Mouse (Mus musculus) embryonic facial prominence, embryonic 12.5 days (tissue): ENCODE results near the gene Rgl2. TPM values are rescaled to one million over a fixed set of nuclear protein-coding genes. Genes with fewer than 3 reads are reported as not detected.
"Not testable (repeated sequence)": the region's sequence is repeated elsewhere in the genome, so short reads cannot be mapped to it uniquely, and the experiment has no call there.

ENCODE experiments used
- ATAC-seq: fragments of 200-750 bp; cut with Nextera tagmentation; 2 replicates; pipeline ENCODE4 v1.8.0; 2017; ENCODE audit not compliant: insufficient number of reproducible peaks, insufficient read depth, low FRiP score, low TSS enrichment
- H3K27ac ChIP-seq: fragments of 300-500 bp; sonication (generic); 2 replicates; pipeline ENCODE4 v1.5.1; 2016; ENCODE audit warnings: mild to moderate bottlenecking
- H3K27me3 ChIP-seq: fragments of 300-500 bp; sonication (generic); 2 replicates; pipeline ENCODE4 v1.6.1; 2016; ENCODE audit warnings: mild to moderate bottlenecking, moderate library complexity
- H3K36me3 ChIP-seq: fragments of 300-500 bp; sonication (generic); 2 replicates; pipeline ENCODE4 v1.6.1; 2016; ENCODE audit warnings: mild to moderate bottlenecking
- H3K4me1 ChIP-seq: fragments of 300-500 bp; sonication (generic); 2 replicates; pipeline ENCODE4 v1.6.1; 2016
- H3K4me2 ChIP-seq: fragments of 300-500 bp; sonication (generic); replicated peaks from 2 replicates; pipeline ENCODE4 v1.6.1; 2016; ENCODE audit warnings: mild to moderate bottlenecking, moderate library complexity
- H3K4me3 ChIP-seq: fragments of 300-500 bp; sonication (generic); 2 replicates; pipeline ENCODE4 v1.5.1; 2016; ENCODE audit warnings: mild to moderate bottlenecking
- H3K9ac ChIP-seq: fragments of 300-500 bp; sonication (generic); 2 replicates; pipeline ENCODE4 v1.6.1; 2016; ENCODE audit warnings: mild to moderate bottlenecking, moderate library complexity
- H3K9me3 ChIP-seq: fragments of 300-500 bp; sonication (generic); 2 replicates; pipeline ENCODE4 v1.6.1; 2016; ENCODE audit warnings: mild to moderate bottlenecking, moderate library complexity
- WGBS: fragments of 180-500 bp; shearing (Covaris S2); methylation state at CpG from one replicate; pipeline ENCODE4 v1.1.7; 2016; 5-methylcytosine and 5-hydroxymethylcytosine counted together
- polyA plus RNA-seq: library from polyadenylated mRNA; unstranded; fragments of >200 nt; fragmentation: Nextera tagmentation; extraction: Ambion mirVana; gene quantifications from 2 replicates; pipeline ENCODE4 v1.2.1, GENCODE M21; 2016

The Rgl2 gene
- polyA plus RNA-seq, 1 experiment from 2014 or later = 60.9 TPM

DNA sequence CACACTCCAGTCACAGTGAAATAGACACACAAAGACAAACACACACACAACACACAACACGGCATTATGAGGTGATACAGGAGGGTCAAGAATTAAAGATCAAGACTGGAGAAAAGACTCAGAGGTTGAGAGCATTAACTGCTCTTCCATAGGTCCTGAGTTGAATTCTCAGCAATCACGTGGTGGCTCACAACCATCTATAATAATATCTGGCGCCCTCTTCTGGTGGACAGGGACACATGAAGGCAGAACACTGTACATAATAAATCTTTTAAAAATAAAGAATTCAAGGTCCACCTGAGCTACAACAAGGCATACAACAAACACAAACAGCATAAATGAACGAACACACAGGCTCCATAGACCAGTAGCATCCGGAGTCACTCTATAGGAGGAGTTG lies 39.6 kb downstream of the Rgl2 start:
- no peak overlapping the region for H3K4me2 ChIP-seq
- peaks cover 26% of the 10 kb centered on the region for H3K36me3 ChIP-seq
- H3K4me1 ChIP-seq = no peaks in the 10 kb centered on the region
- no peak overlapping the region for H3K9ac ChIP-seq
- no peak for ATAC-seq
- H3K27ac ChIP-seq = no peak overlapping the region
- 28% methylated on average over 5 of the region's 5 CpGs for WGBS
- H3K9me3 ChIP-seq = 0 out of 2 replicates have a peak, but pooled peaks cover 2% of the 10 kb centered on the region
- no peak overlapping the region for H3K4me3 ChIP-seq
- H3K27me3 ChIP-seq = no peaks in the 10 kb centered on the region

DNA sequence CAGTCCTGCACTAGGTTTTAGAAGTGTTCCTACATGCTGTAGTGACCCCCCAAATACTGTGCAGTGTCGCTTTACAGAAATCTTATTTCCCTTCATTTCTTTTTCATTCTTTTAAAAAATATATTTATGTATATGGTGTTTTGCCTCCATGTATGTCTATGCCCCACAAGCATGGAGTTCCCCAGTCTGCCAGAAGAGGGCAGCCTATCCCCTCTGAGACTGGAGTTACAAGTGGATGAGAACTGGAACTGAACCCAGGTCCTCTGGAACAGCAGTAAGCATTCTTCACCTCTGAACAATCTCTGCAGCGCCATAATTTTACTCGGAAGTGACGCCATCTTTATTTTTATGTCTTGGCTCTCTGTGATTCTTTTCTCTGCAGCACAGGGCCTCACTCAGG lies 40.1 kb downstream of the Rgl2 start:
- 0 out of 2 replicates have a peak, but pooled peaks cover 2% of the 10 kb centered on the region for H3K9me3 ChIP-seq
- WGBS = 75% methylated on average over 4 of the region's 4 CpGs
- no peaks in the 10 kb centered on the region for H3K27me3 ChIP-seq
- no peak overlapping the region for H3K4me3 ChIP-seq
- no peaks in the 10 kb centered on the region for H3K4me1 ChIP-seq
- H3K36me3 ChIP-seq = peaks cover 23% of the 10 kb centered on the region
- no peak overlapping the region for H3K27ac ChIP-seq
- no peak overlapping the region for H3K4me2 ChIP-seq
- ATAC-seq = no peak
- H3K9ac ChIP-seq = no peak overlapping the region

DNA sequence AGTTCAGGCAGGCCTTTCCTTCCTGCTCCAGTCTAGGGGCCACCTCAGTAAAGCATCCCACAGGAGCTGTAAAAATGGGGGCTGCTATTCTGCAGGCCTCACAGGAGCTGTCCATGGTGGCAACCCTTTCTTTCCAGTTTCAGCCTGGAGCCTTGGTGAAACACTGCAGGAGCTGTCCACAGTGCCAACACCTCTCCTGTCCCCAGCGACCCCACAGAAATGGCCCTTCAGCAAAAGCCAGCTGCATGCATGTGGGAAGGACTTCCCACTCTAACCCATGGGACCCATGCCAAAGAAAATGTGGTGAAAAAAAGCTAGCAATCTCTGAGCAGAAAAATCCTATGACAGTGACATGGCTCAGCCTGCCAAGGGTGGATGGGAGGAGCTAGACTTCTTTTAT lies 43.3 kb downstream of the Rgl2 start:
- Histone ChIP-seq H3K9ac (no peak overlapping the region), H3K36me3 (no peaks in the 10 kb centered on the region), H3K9me3 (0 out of 2 replicates have a peak, but pooled peaks cover 2% of the 10 kb centered on the region), H3K4me2 (no peak overlapping the region), H3K27me3 (peaks cover 19% of the 10 kb centered on the region), H3K27ac (no peak overlapping the region), H3K4me3 (no peak overlapping the region), H3K4me1 (no peaks in the 10 kb centered on the region)
- ATAC-seq = no peak
- WGBS = 16% methylated on average over 1 of the region's 1 CpGs

DNA sequence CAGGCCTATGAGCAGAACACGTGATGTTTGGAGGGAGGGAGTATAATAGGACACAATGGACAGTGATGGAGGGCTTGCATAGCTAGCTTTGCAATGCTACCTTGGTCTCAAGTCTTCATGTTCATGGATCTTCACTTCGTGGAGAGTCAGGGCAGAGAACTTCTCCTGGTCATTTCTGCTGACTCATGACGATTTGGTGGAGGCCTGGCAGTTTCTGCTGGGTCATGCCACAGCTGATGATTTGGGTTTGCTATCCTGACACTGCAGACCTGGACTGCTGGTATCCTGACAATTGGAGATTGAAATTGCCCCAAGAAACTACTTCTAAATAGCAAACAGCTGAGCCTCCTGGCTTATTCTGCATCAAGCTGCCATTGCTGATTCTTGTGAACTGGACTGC lies 44.2 kb downstream of the Rgl2 start:
- Histone ChIP-seq H3K4me3 (no peak overlapping the region), H3K9ac (no peak overlapping the region), H3K4me1 (0 out of 2 replicates have a peak, but pooled peaks cover 4% of the 10 kb centered on the region), H3K4me2 (no peak overlapping the region), H3K27ac (no peak overlapping the region), H3K27me3 (peaks cover 28% of the 10 kb centered on the region), H3K36me3 (no peaks in the 10 kb centered on the region), H3K9me3 (0 out of 2 replicates have a peak, but pooled peaks cover 2% of the 10 kb centered on the region)
- no peak for ATAC-seq
- 61% methylated on average over 3 of the region's 3 CpGs for WGBS

DNA sequence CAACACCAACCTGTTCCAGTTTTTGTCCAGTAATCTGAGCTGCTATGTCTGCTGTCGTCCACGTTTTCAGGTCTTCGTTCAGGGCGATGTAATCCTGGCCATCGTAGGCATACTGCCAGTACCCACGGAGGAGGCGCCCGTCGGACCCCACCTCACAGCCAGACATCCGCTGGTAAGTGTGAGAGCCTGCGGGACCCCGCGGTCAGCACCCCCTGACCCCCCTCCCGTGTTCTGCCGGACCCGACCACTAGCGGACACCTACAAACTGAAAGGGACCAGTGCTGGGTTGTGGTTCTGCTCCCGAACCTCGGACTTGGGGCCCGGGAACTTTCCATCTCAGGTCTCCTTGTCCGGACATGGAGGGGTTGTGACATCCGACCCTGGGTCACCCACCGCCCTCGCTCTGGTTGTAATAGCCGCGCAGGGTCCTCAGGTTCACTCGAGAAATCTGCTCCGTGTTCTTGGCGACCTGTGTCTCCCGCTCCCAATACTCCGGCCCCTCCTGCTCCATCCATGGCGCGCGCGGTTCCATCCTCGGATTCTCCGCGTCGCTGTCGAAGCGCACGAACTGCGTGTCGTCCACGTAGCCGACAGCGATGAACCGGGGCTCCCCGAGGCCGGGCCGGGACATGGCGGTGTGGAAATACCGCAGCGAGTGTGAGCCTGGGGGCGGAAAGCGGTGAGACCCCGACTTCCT lies 48.7 kb downstream of the Rgl2 start:
- peaks cover 10% of the 10 kb centered on the region for H3K4me1 ChIP-seq
- H3K9ac ChIP-seq = peak overlapping the region; percentile 36
- peak overlapping the region; percentile 53 for H3K4me2 ChIP-seq
- peaks cover 49% of the 10 kb centered on the region for H3K27me3 ChIP-seq
- WGBS = 2% methylated on average over 57 of the region's 57 CpGs
- H3K9me3 ChIP-seq = no peaks in the 10 kb centered on the region
- no peak overlapping the region for H3K27ac ChIP-seq
- peak overlapping the region; percentile 34 for H3K4me3 ChIP-seq
- no peaks in the 10 kb centered on the region for H3K36me3 ChIP-seq
- no peak for ATAC-seq

DNA sequence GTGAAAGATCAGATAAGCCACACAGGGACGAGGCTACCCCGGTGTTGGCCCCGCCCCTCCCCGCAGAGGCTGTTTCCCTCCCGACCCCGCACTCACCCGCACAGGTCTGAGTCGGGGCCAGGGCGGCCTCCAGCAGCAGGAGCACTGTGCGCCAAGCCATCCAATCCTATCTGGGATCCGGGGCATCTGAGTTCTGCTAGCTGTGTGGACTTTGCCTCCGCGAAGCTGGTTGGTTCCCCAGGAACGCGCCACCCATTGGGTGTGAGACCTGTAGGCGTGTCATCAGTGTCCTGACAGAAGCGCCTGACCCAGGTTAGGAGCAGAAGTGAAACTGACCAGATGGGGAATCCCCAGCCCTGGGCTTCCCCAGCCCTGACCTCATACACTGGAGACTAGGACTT lies 49.3 kb downstream of the Rgl2 start:
- peak; percentile 36; the same call in 1 of the 2 replicates for ATAC-seq
- 0% methylated on average over 17 of the region's 17 CpGs for WGBS
- no peaks in the 10 kb centered on the region for H3K9me3 ChIP-seq
- H3K27me3 ChIP-seq = peaks cover 49% of the 10 kb centered on the region
- H3K4me1 ChIP-seq = peaks cover 10% of the 10 kb centered on the region
- H3K9ac ChIP-seq = peak overlapping the region; percentile 36; the same call in 1 of the 2 replicates
- H3K36me3 ChIP-seq = no peaks in the 10 kb centered on the region
- H3K4me3 ChIP-seq = peak overlapping the region; percentile 34
- peak overlapping the region; percentile 53 for H3K4me2 ChIP-seq
- H3K27ac ChIP-seq = no peak overlapping the region

DNA sequence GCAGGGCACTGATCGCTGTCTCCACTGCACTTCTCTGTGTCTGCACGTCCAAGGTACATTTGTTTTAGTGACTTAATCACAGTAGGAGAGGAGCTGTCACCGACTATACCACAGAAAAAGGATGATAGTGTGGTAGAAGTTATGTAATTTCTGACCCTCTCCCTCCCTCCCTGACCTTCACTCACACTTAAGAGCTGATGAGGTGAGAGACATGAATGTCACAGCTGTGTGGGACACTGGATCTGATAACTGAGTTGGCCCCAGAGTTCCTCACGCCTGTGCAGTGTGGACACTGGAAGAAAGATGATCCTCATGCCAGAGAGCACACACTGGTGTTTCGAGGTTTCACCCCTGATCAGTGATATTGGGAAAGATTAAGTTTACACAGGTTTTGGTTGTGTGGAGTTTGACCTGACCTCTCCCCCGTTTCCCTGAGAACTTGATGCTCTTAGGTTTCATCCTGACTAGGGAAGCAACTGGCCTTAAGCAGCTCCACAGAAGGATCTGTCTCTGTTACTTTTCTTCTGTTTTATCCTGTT lies 50.2 kb downstream of the Rgl2 start:
- 69% methylated on average over 6 of the region's 6 CpGs for WGBS

DNA sequence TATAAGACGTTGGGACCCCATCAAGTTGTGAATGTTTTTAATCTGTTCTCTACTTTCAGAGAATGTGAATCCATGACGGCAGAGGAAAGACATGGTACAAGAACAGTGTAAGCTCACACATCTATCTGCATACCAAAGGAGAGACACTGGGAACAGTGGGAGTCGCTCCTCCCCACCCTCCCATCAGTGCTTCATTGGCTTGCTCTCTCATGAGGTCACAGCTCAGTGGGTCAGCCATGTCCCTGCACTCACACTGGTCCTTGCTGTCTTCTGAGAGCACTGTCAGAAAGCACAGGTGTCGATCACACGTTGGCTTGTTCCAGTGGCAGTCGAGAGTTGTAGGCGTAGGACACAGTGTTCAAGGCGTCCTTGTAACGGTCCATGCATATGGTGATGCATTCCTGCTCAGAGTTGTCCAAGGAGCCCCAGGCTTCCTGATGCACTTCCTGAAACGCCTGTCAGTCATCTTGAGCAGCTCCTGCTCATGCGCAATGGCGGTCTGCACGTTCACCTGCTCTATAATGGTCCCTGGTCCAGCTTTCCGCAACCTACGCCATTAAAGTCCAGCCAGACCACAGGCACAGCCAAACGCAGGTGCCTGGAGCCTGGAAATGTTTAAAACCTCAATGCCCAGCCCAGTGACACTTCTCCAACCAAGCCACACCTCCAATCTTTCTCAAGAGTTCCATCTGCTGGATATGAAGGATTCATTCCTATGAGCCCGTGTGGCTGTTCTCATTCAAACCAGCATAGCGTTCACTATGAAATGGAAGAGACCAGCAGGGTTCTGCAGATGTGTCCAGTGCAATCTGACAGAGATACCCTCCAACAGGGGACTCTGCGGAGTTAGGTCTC lies 51.1 kb downstream of the Rgl2 start:
- Histone ChIP-seq H3K27me3 (peaks cover 49% of the 10 kb centered on the region), H3K4me1 (peaks cover 10% of the 10 kb centered on the region), H3K9ac (no peak overlapping the region), H3K27ac (no peak overlapping the region), H3K9me3 (no peaks in the 10 kb centered on the region), H3K4me2 (0 out of 2 replicates have a peak overlapping the region, but pooled peaks have one; percentile 23), H3K36me3 (no peaks in the 10 kb centered on the region), H3K4me3 (no peak overlapping the region; the same call in 1 of the 2 replicates)
- ATAC-seq = no peak
- 77% methylated on average over 19 of the region's 19 CpGs for WGBS

More for the DNA sequence above, 50.2 kb downstream of the Rgl2 start:
- no peak for ATAC-seq
- H3K9ac ChIP-seq = no peak overlapping the region
- peaks cover 49% of the 10 kb centered on the region for H3K27me3 ChIP-seq
- H3K4me3 ChIP-seq = no peak overlapping the region
- no peak overlapping the region for H3K27ac ChIP-seq
- H3K4me2 ChIP-seq = no peak overlapping the region
- no peaks in the 10 kb centered on the region for H3K36me3 ChIP-seq
- peaks cover 10% of the 10 kb centered on the region for H3K4me1 ChIP-seq
- no peaks in the 10 kb centered on the region for H3K9me3 ChIP-seq

DNA sequence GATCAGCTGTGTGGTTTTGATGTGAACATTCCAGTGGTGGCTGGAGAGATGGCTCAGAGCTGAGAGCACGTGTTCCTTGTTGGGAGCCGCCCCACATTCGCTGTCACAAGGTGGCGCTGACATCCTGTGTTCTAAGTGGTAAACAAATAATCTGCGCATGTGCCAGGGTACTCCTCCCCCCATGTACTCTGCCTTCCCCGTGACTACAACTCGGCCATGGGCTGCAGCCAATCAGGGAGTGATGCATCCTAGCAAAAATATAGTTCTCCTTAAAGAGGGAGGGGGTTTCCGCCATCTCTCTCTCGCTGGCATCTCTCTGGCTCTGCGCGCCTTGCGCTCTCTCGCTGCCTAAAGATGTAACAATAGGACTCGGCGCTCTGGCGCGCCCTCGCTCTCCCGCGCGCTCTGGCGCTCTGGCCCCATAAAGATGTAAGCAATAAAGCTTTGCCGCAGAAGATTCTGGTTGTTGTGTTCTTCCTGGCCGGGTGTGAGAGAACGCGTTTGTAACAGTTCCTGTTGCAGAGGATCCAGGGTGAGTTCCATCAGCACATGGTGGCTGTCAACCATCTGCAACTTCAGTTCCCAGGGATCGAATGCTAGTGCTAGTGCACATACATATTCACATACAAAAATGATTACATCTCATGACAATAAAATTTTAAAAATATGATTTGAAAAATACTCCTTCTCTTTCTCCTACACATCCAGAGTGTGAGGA lies 52.0 kb downstream of the Rgl2 start:
- ATAC-seq = peak; percentile 91
- WGBS = under 1% methylated on average over 27 of the region's 27 CpGs

DNA sequence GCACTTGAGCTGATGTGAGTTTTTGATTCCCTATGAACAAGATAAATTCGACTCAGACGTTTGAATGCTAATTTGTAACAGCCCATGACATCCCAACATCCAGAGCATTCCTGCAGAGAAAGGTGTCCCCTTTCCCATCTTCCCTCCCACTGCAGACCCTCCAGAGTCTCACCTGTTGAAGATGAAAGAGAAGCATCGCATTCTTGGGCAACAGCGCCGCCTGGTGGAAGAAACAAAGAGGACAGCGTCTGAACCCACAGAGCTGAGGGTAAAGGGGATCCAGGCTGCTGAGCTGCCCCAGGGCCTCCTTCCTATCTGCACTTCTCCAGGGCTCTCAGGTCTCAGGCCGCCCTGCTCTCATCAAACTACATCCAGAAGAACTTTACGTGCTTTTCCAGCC lies 52.8 kb downstream of the Rgl2 start:
- H3K4me1 ChIP-seq, H3K27ac ChIP-seq, H3K9ac ChIP-seq, ATAC-seq, H3K36me3 ChIP-seq, H3K9me3 ChIP-seq: not testable (repeated sequence)
- 13% methylated on average over 8 of the region's 8 CpGs for WGBS
- Histone ChIP-seq H3K4me3 (peak overlapping the region; percentile 48), H3K27me3 (peaks cover 35% of the 10 kb centered on the region), H3K4me2 (peak overlapping the region; percentile 53)

More for the DNA sequence above, 52.0 kb downstream of the Rgl2 start:
- H3K36me3 ChIP-seq, H3K4me1 ChIP-seq, H3K9me3 ChIP-seq: not testable (repeated sequence)
- H3K4me2 ChIP-seq = peak overlapping the region; percentile 53
- H3K27ac ChIP-seq = peak overlapping the region; percentile 92
- peak overlapping the region; percentile 48 for H3K4me3 ChIP-seq
- peak overlapping the region; percentile 65 for H3K9ac ChIP-seq
- peaks cover 43% of the 10 kb centered on the region for H3K27me3 ChIP-seq
